Mouse (Mus musculus) retina, postnatal 1 day (tissue): ENCODE measurements around the gene 4930402H24Rik.

Experiments
- DNase-seq: peaks from one replicate; pipeline ENCODE4 v3.0.0-alpha.2; 2012

4930402H24Rik gene

DNA sequence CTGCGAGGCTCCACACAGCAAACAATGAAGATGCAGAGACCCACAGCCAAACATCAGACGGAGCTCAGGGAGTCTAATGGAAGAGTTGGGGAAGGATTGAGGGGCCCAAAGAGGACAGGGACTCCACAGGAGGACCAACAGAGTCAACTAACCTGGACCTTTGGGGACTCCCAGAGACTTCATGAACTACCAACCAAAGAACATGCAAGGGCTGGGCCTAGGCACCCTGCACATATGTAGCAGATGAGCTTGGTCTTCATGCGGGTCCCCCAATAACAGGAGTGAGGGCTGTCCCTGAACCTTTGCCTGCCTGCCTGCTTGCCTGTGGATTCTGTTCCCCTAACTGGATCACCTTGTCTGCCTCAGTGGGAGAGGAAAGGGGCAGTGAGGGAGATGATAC is 101.1 kb downstream of the 4930402H24Rik start:
- DNase-seq: no peak

DNA sequence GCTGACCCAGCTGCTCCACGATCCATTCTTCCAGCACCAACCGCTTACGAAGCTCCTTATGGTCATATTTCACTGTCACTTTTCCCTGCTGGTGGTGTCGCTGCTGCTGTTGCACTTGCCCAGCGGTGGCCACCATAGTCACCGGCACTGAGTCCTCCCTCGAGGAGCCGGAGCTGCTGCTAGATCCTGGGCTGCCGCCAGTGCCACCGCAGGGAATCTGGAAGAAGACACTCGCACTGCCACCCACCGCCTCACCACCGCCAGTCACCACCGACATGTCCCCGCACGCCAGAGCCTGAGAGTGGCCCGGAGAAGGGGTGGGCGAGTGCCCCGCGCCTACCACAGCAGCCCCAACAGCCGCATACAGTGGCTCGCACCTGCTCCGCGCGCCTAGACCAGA is 102.5 kb downstream of the 4930402H24Rik start:
- DNase-seq: no peak

DNA sequence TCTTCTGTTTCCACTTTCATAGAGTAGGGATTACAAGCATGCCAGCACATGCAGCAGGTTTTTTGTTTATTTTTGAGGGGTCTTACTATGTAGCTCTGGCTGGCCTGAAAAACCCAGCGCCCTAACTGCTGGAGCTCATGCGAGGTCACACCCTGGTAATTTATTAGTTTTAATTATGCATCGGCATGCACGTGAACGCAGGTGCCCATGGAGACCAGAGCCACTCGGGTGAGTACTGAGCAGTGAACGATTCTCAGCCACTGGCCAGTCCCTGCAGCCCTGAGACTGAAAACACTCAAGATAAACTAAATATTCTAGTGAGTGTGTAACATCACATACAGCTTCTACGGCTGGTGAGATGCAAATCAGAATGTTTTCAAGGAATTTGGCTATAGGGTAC is 110.5 kb downstream of the 4930402H24Rik start:
- DNase-seq: no peak

DNA sequence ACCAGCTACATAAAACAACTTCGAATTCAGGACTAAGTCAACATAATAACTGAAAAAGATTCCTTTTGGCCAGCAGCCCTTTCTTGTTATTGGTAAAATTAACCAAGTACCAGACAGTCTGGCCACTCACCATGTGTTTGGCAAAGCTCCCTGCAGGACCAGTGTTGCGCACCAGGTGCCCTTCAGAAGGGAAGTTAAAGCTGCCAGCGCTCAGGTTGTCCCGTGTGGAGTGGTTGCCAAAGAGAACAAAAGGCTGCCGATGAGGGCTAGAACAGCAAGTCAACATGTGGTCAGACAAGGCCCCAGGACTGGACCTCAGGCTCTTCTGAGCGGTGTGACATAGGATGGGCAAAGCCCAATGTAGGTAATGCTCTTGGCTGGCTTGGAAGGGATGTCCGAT is 114.5 kb downstream of the 4930402H24Rik start:
- DNase-seq: no peak

DNA sequence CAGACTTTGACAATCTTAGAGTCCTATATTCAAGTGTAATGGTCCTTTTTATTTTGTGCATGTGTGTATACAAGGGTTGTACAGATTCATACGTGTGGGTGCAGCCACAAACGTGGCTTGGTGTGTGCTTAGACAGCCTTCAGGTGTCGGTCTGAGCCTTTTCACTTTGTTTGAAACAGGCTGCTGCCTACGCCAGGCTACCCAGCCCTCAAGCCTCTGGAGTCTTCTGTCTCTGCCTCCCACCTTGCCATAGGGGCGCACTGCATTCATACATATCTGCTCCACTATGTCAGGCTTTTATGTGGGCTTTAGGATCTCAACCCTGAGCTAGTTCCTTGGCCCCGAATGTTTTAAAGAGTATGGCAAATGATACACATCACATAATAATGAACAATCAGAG is 116.6 kb downstream of the 4930402H24Rik start:
- DNase-seq: no peak

DNA sequence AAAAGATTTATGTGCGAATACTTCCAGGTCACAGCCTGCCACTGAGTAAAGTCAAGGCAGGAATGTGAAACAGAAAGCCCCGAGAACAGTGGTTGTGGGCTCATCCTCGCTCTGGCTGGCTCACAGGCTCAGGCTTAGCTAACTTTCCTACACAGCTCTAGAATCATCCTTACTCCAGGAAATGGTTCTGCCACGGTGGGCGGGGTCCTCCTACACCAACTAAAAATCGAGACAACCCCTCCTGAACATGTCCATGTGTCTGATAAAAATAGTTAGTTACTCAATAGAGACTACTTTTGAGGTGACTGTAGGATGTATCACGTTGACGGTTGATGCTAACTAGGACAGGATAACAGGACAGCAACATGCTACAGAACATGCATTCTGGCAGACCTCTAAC is 117.2 kb downstream of the 4930402H24Rik start:
- DNase-seq: no peak

DNA sequence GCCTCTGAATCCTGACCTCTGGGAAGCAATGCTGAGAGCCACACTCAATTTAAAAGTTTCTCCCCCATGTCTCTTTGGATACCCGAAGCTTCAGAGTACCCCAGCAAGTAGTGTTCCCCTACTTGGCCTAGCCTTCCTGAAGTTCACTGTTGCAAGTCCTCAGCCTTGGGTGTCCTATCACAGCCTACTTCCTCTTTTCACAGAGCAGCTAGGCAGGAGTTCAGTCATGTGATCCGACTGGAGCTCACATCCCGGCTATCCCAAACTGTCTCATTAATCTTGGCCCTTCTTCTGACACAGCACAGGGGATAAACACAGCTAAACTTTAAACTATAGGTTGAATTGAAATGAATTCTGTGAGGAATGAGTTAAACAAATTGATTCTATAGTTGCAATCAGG is 121.3 kb downstream of the 4930402H24Rik start:
- no peak for DNase-seq

DNA sequence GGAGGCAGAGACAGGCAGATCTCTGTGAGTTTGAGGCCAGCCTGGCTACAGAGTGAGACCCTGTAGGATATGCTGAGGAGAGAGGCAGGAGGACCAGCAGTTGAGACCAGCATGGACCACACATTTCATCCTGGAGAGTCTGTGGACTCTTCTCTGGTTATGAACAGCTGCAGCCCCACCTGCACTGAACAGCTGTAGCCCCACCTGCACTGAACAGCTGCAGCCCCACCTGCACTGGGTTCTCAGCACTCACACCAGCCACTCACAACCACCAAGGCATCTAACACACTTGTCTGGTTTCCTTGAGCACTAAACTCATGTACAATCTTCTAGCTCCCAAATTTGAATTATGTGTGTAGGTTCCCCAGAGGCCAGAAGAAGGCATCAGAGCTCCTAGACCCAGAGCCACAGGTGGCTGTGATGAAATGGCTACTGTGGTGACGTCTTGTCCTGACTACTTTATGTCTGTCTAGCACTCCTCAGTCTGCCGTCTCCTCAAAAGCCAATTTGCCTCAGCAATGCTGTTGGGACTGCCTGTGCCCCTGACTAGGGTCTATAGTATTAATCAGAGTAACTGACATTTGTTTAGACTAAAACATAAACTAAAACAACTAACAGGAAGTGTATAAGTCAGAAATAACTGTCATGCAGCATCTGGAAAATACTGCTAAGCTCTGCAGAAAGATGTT is 125.4 kb downstream of the 4930402H24Rik start:
- DNase-seq: no peak

DNA sequence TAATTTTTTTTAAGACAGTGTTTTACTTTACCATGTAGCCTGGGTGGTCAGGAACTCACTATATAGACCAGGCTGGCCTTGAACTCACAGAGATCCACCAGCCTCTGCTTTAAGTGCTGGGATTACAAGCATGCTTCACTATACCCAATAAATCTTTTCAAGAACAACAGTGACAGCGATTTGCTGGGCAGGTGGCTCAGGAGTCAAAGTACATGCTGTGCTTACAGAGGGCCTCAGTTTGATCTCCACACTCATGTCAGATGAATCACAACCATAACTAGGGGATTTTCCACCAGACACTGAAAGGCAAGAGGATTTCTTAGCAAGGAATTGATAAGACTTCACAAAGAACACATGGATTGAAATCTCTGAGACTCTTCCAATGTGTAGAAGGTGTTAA is 126.3 kb downstream of the 4930402H24Rik start:
- no peak for DNase-seq

DNA sequence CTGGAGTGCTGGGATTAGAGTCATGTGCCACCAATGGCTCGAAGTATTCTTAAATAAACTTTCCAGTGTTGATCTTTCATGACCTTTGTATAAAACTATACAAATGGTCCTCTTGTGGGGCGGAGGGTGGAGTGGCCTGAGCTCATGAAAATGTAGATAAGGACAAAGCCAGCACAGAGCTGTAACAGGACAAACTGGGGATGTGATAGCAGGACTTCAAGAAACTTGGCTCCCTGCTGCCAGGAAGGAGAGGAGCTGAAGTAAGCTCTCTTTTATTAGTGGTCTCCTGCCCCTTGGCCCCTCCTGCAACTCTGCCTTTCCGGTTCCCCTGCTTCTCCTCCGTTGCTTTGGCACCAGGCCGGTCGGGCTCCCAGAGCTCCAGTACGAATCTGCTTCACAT is 129.6 kb downstream of the 4930402H24Rik start:
- no peak for DNase-seq

DNA sequence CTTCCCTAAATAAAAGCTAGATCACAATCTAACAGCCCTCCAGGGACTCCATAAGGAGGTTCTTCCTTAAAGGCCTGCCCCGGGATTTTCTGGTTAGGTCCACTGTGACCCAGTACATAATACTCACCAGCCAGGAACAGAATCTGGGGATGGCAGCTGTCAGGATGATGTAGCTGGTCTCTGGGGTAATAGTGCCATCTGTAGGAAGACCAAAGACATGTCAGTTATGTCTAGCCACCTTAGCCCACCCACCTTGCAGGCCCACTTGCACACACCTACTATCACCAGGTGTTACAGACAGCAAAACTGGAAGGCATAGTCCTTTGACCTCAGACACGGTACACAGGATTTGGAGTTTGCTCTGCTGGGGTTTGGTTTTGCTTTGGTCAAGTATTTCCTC is 138.7 kb downstream of the 4930402H24Rik start:
- peak; percentile 45 for DNase-seq

DNA sequence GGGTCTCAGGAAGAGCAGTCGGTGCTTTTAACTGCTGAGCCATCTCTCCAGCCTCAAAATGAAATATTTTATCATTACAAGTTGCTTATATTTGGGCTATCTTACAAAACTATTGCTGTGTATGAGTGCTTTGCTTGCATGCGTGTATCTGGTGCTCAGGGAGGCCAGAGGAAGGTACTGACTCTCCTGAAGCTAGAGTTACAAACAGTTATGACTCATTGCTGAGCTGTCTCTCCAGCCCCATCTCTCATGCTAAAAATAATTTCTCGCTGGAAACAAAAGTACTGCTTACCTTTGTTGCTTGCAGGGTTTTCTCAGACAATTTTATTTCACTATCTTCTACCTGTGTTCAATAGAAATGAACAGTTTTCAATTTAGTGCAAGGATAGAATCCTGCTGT is 140.8 kb downstream of the 4930402H24Rik start:
- no peak for DNase-seq

DNA sequence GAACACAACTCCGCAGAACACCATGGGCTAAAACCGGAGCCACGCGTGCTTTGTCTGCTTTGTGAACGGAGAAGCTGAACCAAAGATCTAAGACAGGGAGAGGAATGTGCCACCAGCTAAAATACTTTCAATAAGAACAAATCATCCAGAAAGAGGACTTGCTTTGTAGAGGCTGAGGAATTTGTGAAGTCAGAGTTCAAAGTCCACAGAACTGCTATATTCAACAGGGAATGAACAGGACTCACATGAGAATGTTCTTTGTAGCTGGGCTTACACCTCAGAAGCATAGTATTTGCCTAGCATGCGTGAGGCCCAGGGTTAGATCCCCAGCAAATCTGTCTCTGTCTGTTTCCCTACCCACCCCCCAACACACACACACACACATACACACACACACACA is 145.3 kb downstream of the 4930402H24Rik start:
- no peak for DNase-seq

DNA sequence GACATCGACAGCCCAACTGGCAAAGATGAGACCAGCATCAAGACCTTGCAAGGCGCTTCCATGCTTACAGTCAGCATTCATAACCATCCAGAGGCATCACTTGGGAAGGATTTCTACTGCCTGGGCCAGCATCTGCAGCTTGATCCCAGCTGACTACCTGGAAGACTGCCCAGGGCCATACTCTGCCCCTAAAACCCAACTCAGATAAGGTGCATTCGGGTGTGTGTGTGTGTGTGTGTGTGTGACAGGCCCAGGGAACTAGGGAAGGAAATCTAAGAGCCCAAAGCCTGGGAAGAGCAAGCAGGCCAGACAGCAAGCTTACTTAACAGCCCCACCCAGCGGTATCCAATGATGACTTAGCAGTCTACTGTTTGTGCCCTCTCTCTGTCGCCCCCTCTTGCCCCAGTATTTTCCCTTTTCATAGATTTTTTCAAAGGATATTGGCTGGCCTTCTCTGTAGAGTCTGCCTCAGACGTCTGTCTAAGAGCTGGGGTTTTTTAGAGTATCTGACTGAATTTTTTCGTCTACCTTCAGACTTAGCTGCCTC is 151.1 kb downstream of the 4930402H24Rik start:
- no peak for DNase-seq

DNA sequence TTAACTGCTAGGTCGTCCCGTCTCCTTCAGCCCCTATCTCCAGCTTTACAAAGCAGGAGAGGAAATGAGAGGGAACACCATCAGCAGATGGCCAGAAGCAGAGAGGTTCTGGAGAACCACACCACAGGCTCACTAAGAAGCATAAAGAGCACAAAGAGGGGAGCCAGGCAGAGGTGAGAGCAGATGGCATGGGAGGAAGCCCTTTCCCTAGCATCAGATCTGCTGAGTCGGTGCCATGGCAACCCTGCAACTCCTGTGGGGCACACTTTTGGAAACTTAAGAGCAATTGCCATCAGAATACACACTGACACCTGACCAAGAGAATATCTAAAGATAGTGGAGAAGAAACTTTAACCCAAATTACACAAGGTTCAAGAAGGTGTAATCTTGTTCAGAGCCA is 151.6 kb downstream of the 4930402H24Rik start:
- DNase-seq: no peak

DNA sequence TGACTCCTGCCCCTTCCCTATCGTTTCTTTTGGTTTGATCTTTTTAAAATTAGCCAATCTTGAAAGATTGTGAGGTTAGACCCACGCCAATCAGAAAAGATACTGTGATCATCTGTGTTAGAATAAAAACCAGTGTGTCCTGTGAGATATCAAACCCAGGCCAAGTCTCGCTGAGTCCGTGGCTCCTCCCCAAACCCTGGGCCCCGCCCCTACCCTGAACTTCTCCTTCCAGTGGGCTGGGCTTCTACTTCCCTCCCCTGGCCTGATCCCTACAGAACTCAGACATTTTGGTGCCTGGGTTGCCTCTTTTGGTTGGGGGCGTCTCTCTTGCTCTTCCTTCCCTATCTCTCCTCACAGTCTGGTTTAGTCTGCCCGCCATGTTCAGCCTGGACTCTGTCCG is 155.8 kb downstream of the 4930402H24Rik start:
- no peak for DNase-seq

DNA sequence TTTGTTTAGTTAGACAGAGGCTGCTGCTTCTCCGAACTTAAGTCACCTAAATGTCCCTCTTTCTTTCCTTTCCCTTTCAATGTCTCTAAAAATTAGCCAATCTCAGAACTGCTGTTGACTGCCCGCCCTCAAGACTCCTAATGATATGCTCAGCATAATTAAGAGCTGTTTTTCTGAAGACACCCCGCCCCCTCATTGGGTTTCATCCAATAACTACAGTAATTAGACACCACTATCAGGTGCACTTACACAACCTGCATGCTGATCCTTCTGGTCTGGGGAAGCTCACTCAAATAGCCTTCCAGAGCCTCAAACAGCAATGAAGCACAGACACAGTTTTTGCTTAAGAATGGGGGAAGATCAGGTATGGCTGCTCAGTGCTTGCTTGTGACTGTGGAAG is 156.5 kb downstream of the 4930402H24Rik start:
- no peak for DNase-seq

DNA sequence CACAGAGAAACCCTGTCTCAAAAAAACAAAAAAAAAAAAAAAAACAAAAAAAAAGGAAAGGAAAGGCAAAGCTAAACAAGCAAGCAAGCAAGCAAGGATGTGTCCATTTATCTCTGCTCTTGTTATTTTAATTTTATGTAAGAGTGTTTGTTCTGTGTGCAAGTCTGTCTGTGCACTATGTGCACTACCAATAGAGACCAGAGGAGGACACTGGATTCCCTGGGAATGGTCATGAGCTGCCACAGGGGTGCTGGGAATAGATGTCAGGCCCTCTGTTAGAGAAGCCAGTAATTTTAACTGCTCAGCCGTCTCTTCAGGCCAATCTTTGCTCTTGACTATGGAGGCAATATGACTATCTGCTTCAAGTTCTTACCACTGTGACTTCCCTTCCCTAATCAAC is 162.6 kb downstream of the 4930402H24Rik start:
- DNase-seq: no peak

DNA sequence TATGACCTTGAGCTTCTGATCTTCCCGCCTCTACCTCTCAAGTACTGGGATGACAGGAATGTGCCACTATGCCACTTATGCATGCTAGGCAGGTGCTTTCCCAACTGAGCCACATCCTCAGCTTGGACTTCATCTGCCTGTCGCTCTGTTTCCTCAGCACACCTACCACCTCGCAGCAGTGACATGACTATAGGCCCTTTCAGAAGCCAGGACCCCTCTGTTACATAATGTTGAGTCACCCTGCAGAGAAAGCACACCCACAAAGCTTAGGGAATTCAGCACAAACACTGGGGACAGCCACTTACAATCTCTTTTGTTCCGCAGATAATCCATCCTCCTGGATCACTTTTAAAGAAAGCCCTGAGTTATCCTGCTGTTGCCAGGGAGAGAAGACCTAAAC is 166.1 kb downstream of the 4930402H24Rik start:
- no peak for DNase-seq

DNA sequence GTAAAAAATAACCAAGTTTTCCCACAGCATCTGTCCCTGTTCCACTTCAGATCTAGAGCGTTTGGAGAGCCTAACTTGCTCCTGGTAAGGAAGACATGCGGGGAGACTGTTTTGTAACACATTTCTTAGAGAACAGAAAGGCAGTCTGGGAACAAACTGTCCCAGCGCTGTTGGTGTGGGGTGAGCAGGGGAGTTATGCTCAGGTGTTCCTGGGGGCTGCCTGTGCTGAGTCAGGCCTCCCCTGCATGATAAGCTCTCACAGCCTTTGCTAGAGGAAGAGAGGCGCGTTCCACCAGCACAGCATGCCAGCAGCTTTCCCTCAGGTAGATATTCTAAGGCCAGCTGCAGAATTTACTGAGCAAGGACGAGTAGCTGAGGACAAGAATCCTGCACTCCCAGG is 168.2 kb downstream of the 4930402H24Rik start:
- no peak for DNase-seq

DNA sequence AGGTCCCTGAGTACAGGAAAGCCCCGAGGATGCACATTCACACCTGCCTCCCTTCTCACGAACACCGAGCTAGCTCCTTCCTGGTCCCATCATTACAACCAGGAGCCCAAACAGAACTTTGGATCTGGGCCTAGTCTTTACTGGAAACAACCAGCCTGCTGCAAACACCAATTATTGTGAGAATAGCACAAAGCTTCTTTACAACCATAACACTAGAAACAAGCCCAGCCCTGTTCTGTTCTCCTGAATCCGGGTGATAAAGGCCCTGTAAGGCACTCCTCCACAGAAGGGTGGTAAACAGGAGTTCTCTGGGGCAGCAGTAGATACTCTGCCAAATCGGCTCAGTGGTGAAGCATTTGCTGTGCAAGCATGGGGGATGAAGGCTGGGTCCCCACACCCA is 170.9 kb downstream of the 4930402H24Rik start:
- DNase-seq: no peak

DNA sequence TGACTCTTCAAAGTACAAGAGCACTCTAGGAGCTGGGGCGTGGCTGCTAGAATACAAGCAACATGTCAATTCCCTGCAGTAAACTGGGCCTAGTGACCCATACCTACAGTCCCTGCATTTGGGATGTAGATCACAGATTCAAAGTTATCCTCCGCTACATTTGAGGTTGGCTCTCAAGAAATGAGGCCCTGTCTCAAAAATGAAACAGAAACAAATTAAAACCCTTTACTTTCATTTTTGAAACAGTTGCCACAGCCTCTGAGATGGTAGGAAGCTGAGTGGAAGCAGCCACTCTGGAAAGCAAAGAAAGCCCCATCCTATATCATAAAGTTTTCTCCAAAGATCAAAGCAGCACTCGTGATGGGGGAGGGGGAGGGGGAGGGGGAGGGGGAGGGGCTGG is 172.8 kb downstream of the 4930402H24Rik start:
- DNase-seq: no peak

DNA sequence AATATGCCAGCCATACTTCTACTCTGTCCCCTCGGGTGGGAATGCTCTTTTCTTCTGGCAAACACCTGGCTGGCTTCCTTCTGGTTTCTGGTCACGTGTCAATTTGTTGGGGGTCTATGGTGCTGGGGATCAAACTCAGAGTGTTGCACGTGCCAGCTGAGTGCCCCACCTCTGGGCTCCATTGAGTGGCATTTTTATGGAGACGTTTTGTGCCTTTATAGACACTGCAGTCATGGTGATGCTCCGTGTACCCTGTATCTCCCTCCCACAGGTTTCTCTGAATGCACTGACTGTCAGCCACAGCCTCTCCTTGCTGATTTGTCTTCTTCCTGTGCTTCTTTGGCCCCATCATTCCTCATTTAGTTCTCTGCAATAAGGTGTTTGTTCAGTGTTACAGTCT is 174.4 kb downstream of the 4930402H24Rik start:
- DNase-seq: no peak

DNA sequence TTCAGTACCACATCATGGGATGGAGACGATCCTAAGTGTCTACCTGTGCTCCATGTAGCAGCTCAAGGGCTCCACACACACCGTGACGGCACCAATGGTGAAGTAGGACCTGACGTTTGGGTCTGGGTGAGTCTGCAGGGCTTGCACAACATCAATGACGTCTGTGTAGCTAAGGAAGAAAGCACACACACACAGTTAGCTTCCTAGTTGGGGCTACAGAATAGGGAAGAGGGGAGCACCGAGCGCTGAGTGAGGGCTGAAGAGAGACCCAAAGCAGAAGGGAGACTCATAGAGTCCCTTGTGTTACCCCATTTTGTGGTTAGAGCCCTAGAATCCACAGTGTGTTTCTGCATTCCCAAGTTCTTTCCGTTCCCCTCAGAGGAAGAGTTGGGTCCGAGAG is 175.5 kb downstream of the 4930402H24Rik start:
- no peak for DNase-seq

DNA sequence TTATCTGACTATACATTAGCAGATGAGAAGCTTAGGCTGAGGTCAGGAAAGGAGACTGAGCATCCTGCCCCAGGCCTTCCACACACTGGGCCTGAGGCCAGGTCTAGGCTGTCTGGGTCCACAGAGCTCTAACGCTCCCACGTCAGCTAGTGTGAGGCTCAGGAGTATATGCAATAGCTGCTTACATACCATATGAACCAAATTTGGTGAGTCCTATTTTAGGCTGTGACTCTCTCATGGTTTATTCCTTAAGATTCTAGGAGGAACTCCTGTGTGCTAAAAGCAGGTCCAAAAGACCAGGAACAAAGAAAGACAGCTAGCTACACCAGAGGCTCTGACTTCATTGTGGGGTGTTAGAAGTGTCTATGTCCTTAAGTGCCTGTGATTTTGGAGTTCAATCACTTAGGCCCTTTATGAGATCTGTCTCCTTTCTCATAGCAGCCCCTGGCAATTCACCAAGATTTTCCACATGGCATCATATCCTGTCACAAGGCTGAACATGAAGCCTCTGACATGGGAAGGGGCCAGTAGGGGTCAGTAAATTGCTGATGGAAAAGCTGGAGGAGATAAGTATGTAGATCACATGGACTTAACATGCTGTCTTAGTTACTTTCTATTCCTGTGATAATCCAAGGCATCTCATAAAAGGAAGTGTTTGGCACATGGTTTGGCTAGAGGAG is 177.2 kb downstream of the 4930402H24Rik start:
- DNase-seq: peak; percentile 20
